Mouse (Mus musculus): ENCODE measurements at regions not wholly inside any gene's neighbourhood (a gene's known extent, or its start where the extent isn't known, plus 50 kb on each side); places are given as distances from the start of the nearest gene placed in this dataset.

GRCm38 (mm10) chr4:39926021-39926591, 216.8 kb upstream of the Aco1 start:
- no peaks in the 10 kb centered on the region for H3K4me1 ChIP-seq
- ATAC-seq (ENCODE audit: low FRiP score): peak; percentile 75

GRCm38 (mm10) chr4:39926594-39926993, 216.3 kb upstream of the Aco1 start:
- no peaks in the 10 kb centered on the region for H3K27me3 ChIP-seq (replicated peaks)
- H3K9ac ChIP-seq (replicated peaks): no peak overlapping the region
- H3K4me3 ChIP-seq (replicated peaks): no peak overlapping the region
- 85% methylated on average over 7 of the region's 7 CpGs for WGBS
- ATAC-seq (ENCODE audit: low FRiP score): peak; percentile 50; the same call in 1 of the 2 replicates
- H3K36me3 ChIP-seq: no peaks in the 10 kb centered on the region
- H3K4me1 ChIP-seq: no peaks in the 10 kb centered on the region
- no peak overlapping the region for H3K4me2 ChIP-seq
- H3K27ac ChIP-seq (replicated peaks): no peak overlapping the region
- no peaks in the 10 kb centered on the region for H3K9me3 ChIP-seq (replicated peaks)

More at GRCm38 (mm10) chr4:39926021-39926591, 216.8 kb upstream of the Aco1 start:
- Histone ChIP-seq H3K9me3 (replicated peaks) (no peaks in the 10 kb centered on the region), H3K27me3 (replicated peaks) (no peaks in the 10 kb centered on the region), H3K4me3 (replicated peaks) (no peak overlapping the region), H3K27ac (replicated peaks) (no peak overlapping the region), H3K36me3 (no peaks in the 10 kb centered on the region), H3K9ac (replicated peaks) (no peak overlapping the region), H3K4me2 (no peak overlapping the region)
- 63% methylated on average over 3 of the region's 3 CpGs for WGBS

- ATAC-seq (ENCODE audit: low FRiP score): no peak
Measured at GRCm38 (mm10) chr4:39928491-39928890, 214.4 kb upstream of the Aco1 start.

GRCm38 (mm10) chr4:39934025-39934708, 208.7 kb upstream of the Aco1 start:
- Histone ChIP-seq H3K4me1 (no peaks in the 10 kb centered on the region), H3K27me3 (replicated peaks) (no peaks in the 10 kb centered on the region), H3K27ac (replicated peaks) (no peak overlapping the region), H3K4me2 (no peak overlapping the region), H3K36me3 (no peaks in the 10 kb centered on the region), H3K4me3 (replicated peaks) (no peak overlapping the region), H3K9me3 (replicated peaks) (no peaks in the 10 kb centered on the region), H3K9ac (replicated peaks) (no peak overlapping the region)
- 78% methylated on average over 12 of the region's 12 CpGs for WGBS
- ATAC-seq (ENCODE audit: low FRiP score): no peak

More at GRCm38 (mm10) chr4:39928491-39928890, 214.4 kb upstream of the Aco1 start:
- Histone ChIP-seq H3K4me1 (no peaks in the 10 kb centered on the region), H3K27ac (replicated peaks) (no peak overlapping the region), H3K9ac (replicated peaks) (no peak overlapping the region), H3K36me3 (no peaks in the 10 kb centered on the region), H3K9me3 (replicated peaks) (no peaks in the 10 kb centered on the region), H3K4me2 (no peak overlapping the region), H3K4me3 (replicated peaks) (no peak overlapping the region), H3K27me3 (replicated peaks) (no peaks in the 10 kb centered on the region)
- WGBS: 83% methylated on average over 2 of the region's 2 CpGs

- Histone ChIP-seq H3K9me3 (replicated peaks) (no peaks in the 10 kb centered on the region), H3K4me3 (replicated peaks) (no peak overlapping the region), H3K27ac (replicated peaks) (no peak overlapping the region), H3K4me1 (no peaks in the 10 kb centered on the region), H3K27me3 (replicated peaks) (no peaks in the 10 kb centered on the region), H3K4me2 (no peak overlapping the region), H3K9ac (replicated peaks) (no peak overlapping the region), H3K36me3 (no peaks in the 10 kb centered on the region)
- WGBS: 78% methylated on average over 3 of the region's 3 CpGs
- ATAC-seq (ENCODE audit: low FRiP score): no peak
Measured at GRCm38 (mm10) chr4:39958687-39959086, 184.2 kb upstream of the Aco1 start.

GRCm38 (mm10) chr4:39967938-39968337, 174.9 kb upstream of the Aco1 start:
- H3K9me3 ChIP-seq (replicated peaks): no peaks in the 10 kb centered on the region
- H3K36me3 ChIP-seq: no peaks in the 10 kb centered on the region
- no peak overlapping the region for H3K27ac ChIP-seq (replicated peaks)
- no peak overlapping the region for H3K4me3 ChIP-seq (replicated peaks)
- no peaks in the 10 kb centered on the region for H3K27me3 ChIP-seq (replicated peaks)
- H3K9ac ChIP-seq (replicated peaks): no peak overlapping the region
- 91% methylated on average over 3 of the region's 3 CpGs for WGBS
- H3K4me2 ChIP-seq: no peak overlapping the region
- no peaks in the 10 kb centered on the region for H3K4me1 ChIP-seq
- ATAC-seq (ENCODE audit: low FRiP score): no peak

GRCm38 (mm10) chr4:39991358-39991757, 151.5 kb upstream of the Aco1 start:
- Histone ChIP-seq H3K4me1 (no peaks in the 10 kb centered on the region), H3K36me3 (no peaks in the 10 kb centered on the region), H3K4me2 (no peak overlapping the region), H3K4me3 (replicated peaks) (no peak overlapping the region), H3K9me3 (replicated peaks) (no peaks in the 10 kb centered on the region), H3K9ac (replicated peaks) (no peak overlapping the region), H3K27ac (replicated peaks) (no peak overlapping the region), H3K27me3 (replicated peaks) (no peaks in the 10 kb centered on the region)
- no peak for ATAC-seq (ENCODE audit: low FRiP score)
- WGBS: 73% methylated on average over 6 of the region's 6 CpGs

- Histone ChIP-seq H3K9ac (replicated peaks) (no peak overlapping the region), H3K4me2 (no peak overlapping the region), H3K27me3 (replicated peaks) (no peaks in the 10 kb centered on the region), H3K4me3 (replicated peaks) (no peak overlapping the region), H3K27ac (replicated peaks) (no peak overlapping the region), H3K9me3 (replicated peaks) (no peaks in the 10 kb centered on the region), H3K4me1 (no peaks in the 10 kb centered on the region), H3K36me3 (no peaks in the 10 kb centered on the region)
- ATAC-seq (ENCODE audit: low FRiP score): no peak
- WGBS: 91% methylated on average over 2 of the region's 2 CpGs
Measured at GRCm38 (mm10) chr4:39991851-39992250, 151.0 kb upstream of the Aco1 start.

- Histone ChIP-seq H3K4me2 (no peak overlapping the region), H3K27me3 (replicated peaks) (no peaks in the 10 kb centered on the region), H3K36me3 (no peaks in the 10 kb centered on the region), H3K9me3 (replicated peaks) (no peaks in the 10 kb centered on the region), H3K27ac (replicated peaks) (no peak overlapping the region), H3K9ac (replicated peaks) (no peak overlapping the region), H3K4me1 (no peaks in the 10 kb centered on the region), H3K4me3 (replicated peaks) (no peak overlapping the region)
- ATAC-seq (ENCODE audit: low FRiP score): no peak
- WGBS: 76% methylated on average over 5 of the region's 5 CpGs
Measured at GRCm38 (mm10) chr4:39998771-39999422, 144.0 kb upstream of the Aco1 start.

- peak overlapping the region; percentile 20; the same call in 1 of the 2 replicates for H3K4me3 ChIP-seq (replicated peaks)
- peak overlapping the region; percentile 51 for H3K4me2 ChIP-seq
- H3K4me1 ChIP-seq: peaks cover 8% of the 10 kb centered on the region; the same call in 1 of the 2 replicates
- no peaks in the 10 kb centered on the region for H3K27me3 ChIP-seq (replicated peaks)
- peak overlapping the region; percentile 24 for H3K9ac ChIP-seq (replicated peaks)
- peak overlapping the region; percentile 51; the same call in 1 of the 2 replicates for H3K27ac ChIP-seq (replicated peaks)
- ATAC-seq (ENCODE audit: low FRiP score): peak; percentile 87
- no peaks in the 10 kb centered on the region for H3K36me3 ChIP-seq
- 9% methylated on average over 7 of the region's 7 CpGs for WGBS
- no peaks in the 10 kb centered on the region for H3K9me3 ChIP-seq (replicated peaks)
Measured at GRCm38 (mm10) chr4:40014666-40015065, 128.2 kb upstream of the Aco1 start.

- no peaks in the 10 kb centered on the region for H3K36me3 ChIP-seq
- H3K9ac ChIP-seq (replicated peaks): no peak overlapping the region
- no peaks in the 10 kb centered on the region for H3K27me3 ChIP-seq (replicated peaks)
- H3K9me3 ChIP-seq (replicated peaks): no peaks in the 10 kb centered on the region
- no peak overlapping the region for H3K4me3 ChIP-seq (replicated peaks)
- no peak overlapping the region for H3K4me2 ChIP-seq
- no peak overlapping the region for H3K27ac ChIP-seq (replicated peaks)
- peaks cover 8% of the 10 kb centered on the region; the same call in 1 of the 2 replicates for H3K4me1 ChIP-seq
- 78% methylated on average over 15 of the region's 15 CpGs for WGBS
- ATAC-seq (ENCODE audit: low FRiP score): no peak
Measured at GRCm38 (mm10) chr4:40016856-40017255, 126.0 kb upstream of the Aco1 start.

GRCm38 (mm10) chr4:40018208-40018607, 124.7 kb upstream of the Aco1 start:
- no peaks in the 10 kb centered on the region for H3K27me3 ChIP-seq (replicated peaks)
- H3K36me3 ChIP-seq: no peaks in the 10 kb centered on the region
- H3K4me1 ChIP-seq: peaks cover 8% of the 10 kb centered on the region; the same call in 1 of the 2 replicates
- H3K27ac ChIP-seq (replicated peaks): no peak overlapping the region
- H3K9me3 ChIP-seq (replicated peaks): no peaks in the 10 kb centered on the region
- WGBS: 71% methylated on average over 4 of the region's 4 CpGs
- H3K4me3 ChIP-seq (replicated peaks): no peak overlapping the region
- no peak for ATAC-seq (ENCODE audit: low FRiP score)
- H3K4me2 ChIP-seq: no peak overlapping the region
- H3K9ac ChIP-seq (replicated peaks): no peak overlapping the region
